Mouse (Mus musculus) forebrain, postnatal 0 days (tissue): Measurements from ENCODE around the gene Psmc6. TPM values are rescaled to one million over a fixed set of nuclear protein-coding genes. Genes with fewer than 3 reads are reported as not detected.

Experiments used
- ATAC-seq: fragments of 200-750 bp; cut with Nextera tagmentation; 2 replicates; pipeline ENCODE4 v1.8.0; 2017; ENCODE audit warnings: mild to moderate bottlenecking, moderate library complexity
- DNase-seq: peaks from one replicate; pipeline ENCODE4 v3.0.0-alpha.2; 2015
- H3K27ac ChIP-seq: fragments of 300-500 bp; sonication (generic); 2 replicates; pipeline ENCODE4 v1.5.1; 2014; ENCODE audit warnings: low read depth, mild to moderate bottlenecking, antibody characterized with exemption, low read length, moderate library complexity, mixed read lengths
- H3K27me3 ChIP-seq: fragments of 300-500 bp; sonication (generic); 2 replicates; pipeline ENCODE4 v1.6.1; 2014; ENCODE audit warnings: mild to moderate bottlenecking, low read length, mixed read lengths; ENCODE audit not compliant: insufficient read depth
- H3K36me3 ChIP-seq: fragments of 300-500 bp; sonication (generic); 2 replicates; pipeline ENCODE4 v1.6.1; 2014; ENCODE audit warnings: mild to moderate bottlenecking, moderate library complexity; ENCODE audit not compliant: insufficient read depth
- H3K4me1 ChIP-seq: fragments of 300-500 bp; sonication (generic); 2 replicates; pipeline ENCODE4 v1.6.1; 2014; ENCODE audit warnings: antibody characterized with exemption; ENCODE audit not compliant: insufficient read depth
- H3K4me2 ChIP-seq: fragments of 300-500 bp; sonication (generic); 2 replicates; pipeline ENCODE4 v1.6.1; 2014; ENCODE audit warnings: low read depth, mild to moderate bottlenecking, moderate library complexity
- H3K4me3 ChIP-seq: fragments of 300-500 bp; sonication (generic); 2 replicates; pipeline ENCODE4 v1.5.1; 2014; ENCODE audit warnings: low read depth, low read length, mixed read lengths
- H3K9ac ChIP-seq: fragments of 300-500 bp; sonication (generic); 2 replicates; pipeline ENCODE4 v1.6.1; 2014; ENCODE audit warnings: mild to moderate bottlenecking
- H3K9me3 ChIP-seq: fragments of 300-500 bp; sonication (generic); 2 replicates; pipeline ENCODE4 v1.6.1; 2016; ENCODE audit warnings: low read length
- CTCF ChIP-seq: sonication (generic); IDR thresholded peaks from 2 replicates; pipeline ENCODE4 v1.5.1; 2016; ENCODE audit warnings: antibody characterized with exemption, control low read depth, low read depth
- WGBS: fragments of 180-500 bp; shearing (Covaris S2); extraction: QIAGEN DNeasy Blood & Tissue Kit; methylation state at CpG from one replicate; pipeline ENCODE4 v1.1.7; 2014; 5-methylcytosine and 5-hydroxymethylcytosine counted together
- polyA plus RNA-seq: library from polyadenylated mRNA; unstranded; fragments of >200 nt; fragmentation: Nextera tagmentation; extraction: Ambion mirVana; gene quantifications from 2 replicates; pipeline ENCODE4 v1.2.1, GENCODE M21; 2015
- total RNA-seq: library from RNA; depleted of rRNA; stranded (reverse); fragments of >200 nt; gene quantifications from 2 replicates; pipeline ENCODE4 v1.2.3, GENCODE M21; 2014

The Psmc6 gene
- total and polyA plus RNA-seq, 2 experiments from 2014 or later, result 140 to 156 TPM

DNA sequence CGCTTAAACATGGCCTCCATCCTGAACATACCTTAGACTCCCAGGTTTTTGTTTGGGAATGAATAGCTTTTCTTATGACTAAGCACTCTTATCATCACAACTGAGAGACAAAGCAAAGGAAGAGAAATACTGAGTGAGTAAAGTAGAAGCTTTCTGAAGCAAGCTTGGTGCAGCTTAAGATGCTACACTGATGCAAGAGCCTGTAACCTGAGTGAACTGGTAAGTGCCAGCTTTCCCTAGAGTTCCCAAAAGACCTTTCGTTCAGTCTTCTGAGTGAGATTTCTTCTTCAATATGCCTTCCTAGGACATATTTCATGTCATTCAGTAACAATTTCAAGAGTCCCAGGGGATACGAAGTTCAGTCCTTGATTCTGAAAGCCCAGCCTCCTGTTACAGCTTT is 8.5 kb upstream of the Psmc6 start:
- no peak overlapping the region for H3K4me2 ChIP-seq
- H3K4me1 ChIP-seq, result peaks cover 10% of the 10 kb centered on the region; the same call in 1 of the 2 replicates
- no peak for TF ChIP-seq CTCF
- H3K27ac ChIP-seq, result no peak overlapping the region
- no peak for ATAC-seq
- DNase-seq, result no peak
- no peaks in the 10 kb centered on the region for H3K27me3 ChIP-seq
- WGBS, result 82% methylated on average over 3 of the region's 3 CpGs
- H3K9me3 ChIP-seq, result no peaks in the 10 kb centered on the region
- no peak overlapping the region for H3K9ac ChIP-seq
- H3K4me3 ChIP-seq, result no peak overlapping the region
- no peaks in the 10 kb centered on the region for H3K36me3 ChIP-seq

GRCm38 (mm10) chr14:45321622-45322021 is 8.0 kb upstream of the Psmc6 start:
- no peak for TF ChIP-seq CTCF
- H3K27ac ChIP-seq, result no peak overlapping the region
- H3K4me3 ChIP-seq, result no peak overlapping the region
- ATAC-seq (no peak), DNase-seq (no peak)
- no peak overlapping the region for H3K9ac ChIP-seq
- no peak overlapping the region for H3K4me2 ChIP-seq
- no peaks in the 10 kb centered on the region for H3K36me3 ChIP-seq
- no peaks in the 10 kb centered on the region for H3K27me3 ChIP-seq
- H3K4me1 ChIP-seq, result peaks cover 7% of the 10 kb centered on the region; the same call in 1 of the 2 replicates
- no peaks in the 10 kb centered on the region for H3K9me3 ChIP-seq
- WGBS, result 75% methylated on average over 5 of the region's 5 CpGs

DNA sequence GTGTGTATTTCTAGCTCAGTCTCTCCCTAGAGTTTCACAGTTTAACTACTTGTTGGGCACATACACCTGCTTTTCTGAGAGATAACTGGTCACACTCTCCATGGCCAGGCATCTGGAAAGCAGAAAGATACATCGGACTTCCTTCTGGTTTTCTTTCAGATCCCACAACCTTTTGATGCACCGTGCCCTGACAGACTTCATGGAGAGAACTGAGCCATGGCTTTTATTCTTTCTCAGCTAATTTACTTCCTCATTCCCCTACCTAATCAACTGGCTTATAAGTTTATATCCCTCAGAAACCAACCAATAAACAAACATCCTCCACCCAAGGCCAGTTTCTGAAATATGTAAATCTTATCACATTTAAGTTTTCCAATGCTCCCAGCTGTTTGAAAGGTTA is 7.1 kb upstream of the Psmc6 start:
- TF ChIP-seq CTCF, result no peak
- no peak overlapping the region for H3K4me2 ChIP-seq
- DNase-seq, result no peak
- H3K27me3 ChIP-seq, result no peaks in the 10 kb centered on the region
- no peak overlapping the region for H3K9ac ChIP-seq
- no peak overlapping the region for H3K4me3 ChIP-seq
- H3K4me1 ChIP-seq, result 0 out of 2 replicates have a peak, but pooled peaks cover 1% of the 10 kb centered on the region
- no peak for ATAC-seq
- H3K36me3 ChIP-seq, result no peaks in the 10 kb centered on the region
- H3K27ac ChIP-seq, result no peak overlapping the region
- WGBS, result 85% methylated on average over 2 of the region's 2 CpGs
- no peaks in the 10 kb centered on the region for H3K9me3 ChIP-seq

- no peak for TF ChIP-seq CTCF
- Histone ChIP-seq H3K4me2 (no peak overlapping the region), H3K27me3 (no peaks in the 10 kb centered on the region), H3K27ac (no peak overlapping the region), H3K9me3 (no peaks in the 10 kb centered on the region), H3K9ac (no peak overlapping the region), H3K4me1 (no peaks in the 10 kb centered on the region), H3K4me3 (no peak overlapping the region), H3K36me3 (no peaks in the 10 kb centered on the region)
- 91% methylated on average over 3 of the region's 3 CpGs for WGBS
- DNase-seq, result no peak
- no peak for ATAC-seq
These were observed 6.3 kb upstream of the Psmc6 start for GRCm38 (mm10) chr14:45323320-45323719.

DNA sequence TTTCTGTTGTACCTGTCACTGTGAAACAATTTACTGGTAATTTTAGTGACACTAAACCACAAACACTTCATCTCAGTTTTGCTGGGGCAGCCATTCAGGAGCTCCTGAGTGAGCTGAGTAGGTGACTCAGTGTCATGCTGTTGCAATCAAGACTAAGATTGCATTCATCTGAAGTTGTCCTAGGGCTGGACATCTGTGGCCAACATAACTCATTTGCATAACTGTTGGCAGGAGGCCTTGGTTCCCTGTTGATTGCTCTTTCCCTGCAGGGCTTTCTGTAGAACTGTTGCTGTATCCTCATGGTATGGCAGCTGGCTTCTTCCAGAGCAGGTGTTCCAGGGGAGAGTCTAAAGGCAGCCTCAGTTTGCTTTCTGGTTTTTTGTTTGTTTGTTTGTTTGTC is 4.1 kb upstream of the Psmc6 start:
- Histone ChIP-seq H3K27me3 (no peaks in the 10 kb centered on the region), H3K27ac (no peak overlapping the region), H3K9me3 (no peaks in the 10 kb centered on the region), H3K9ac (no peak overlapping the region), H3K4me2 (no peak overlapping the region), H3K4me1 (no peaks in the 10 kb centered on the region), H3K4me3 (no peak overlapping the region), H3K36me3 (no peaks in the 10 kb centered on the region)
- ATAC-seq (no peak), DNase-seq (peak; percentile 7)
- no peak for TF ChIP-seq CTCF

DNA sequence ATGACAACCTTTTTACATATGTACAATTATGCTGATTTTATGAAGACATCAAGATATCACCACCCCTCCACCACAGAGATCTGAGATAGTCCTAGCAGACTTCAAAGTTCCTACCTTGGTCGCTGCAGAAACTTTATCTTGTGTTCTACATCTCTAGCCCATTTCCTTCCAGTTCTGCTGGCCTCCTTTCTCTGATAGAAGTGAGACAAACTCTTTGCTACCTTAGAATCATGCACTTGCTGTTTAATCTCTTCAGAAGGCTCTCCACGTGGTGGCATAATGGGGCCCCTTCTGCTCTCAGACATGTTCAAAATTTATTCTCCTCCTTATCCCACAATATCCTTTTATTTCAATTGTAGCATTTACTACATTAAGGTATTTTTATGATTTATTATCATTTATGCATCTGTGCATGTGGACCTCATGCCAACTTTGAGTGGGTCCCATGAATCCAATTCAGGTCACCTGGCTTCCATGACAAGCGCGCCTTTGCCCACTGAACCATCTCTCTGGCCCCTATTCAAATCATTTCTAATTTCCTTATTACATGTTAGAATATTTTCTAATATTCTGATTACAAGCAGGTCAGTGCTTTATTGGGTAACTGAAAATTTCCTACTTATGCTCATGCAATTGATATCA is 1.4 kb upstream of the Psmc6 start:
- H3K9ac ChIP-seq, result no peak overlapping the region
- TF ChIP-seq CTCF, result no peak
- DNase-seq, result no peak
- H3K36me3 ChIP-seq, result peaks cover 18% of the 10 kb centered on the region
- H3K9me3 ChIP-seq, result no peaks in the 10 kb centered on the region
- WGBS, result 93% methylated on average over 4 of the region's 4 CpGs
- no peak for ATAC-seq
- H3K4me2 ChIP-seq, result no peak overlapping the region
- H3K27me3 ChIP-seq, result no peaks in the 10 kb centered on the region
- no peaks in the 10 kb centered on the region for H3K4me1 ChIP-seq
- no peak overlapping the region for H3K4me3 ChIP-seq
- H3K27ac ChIP-seq, result no peak overlapping the region

DNA sequence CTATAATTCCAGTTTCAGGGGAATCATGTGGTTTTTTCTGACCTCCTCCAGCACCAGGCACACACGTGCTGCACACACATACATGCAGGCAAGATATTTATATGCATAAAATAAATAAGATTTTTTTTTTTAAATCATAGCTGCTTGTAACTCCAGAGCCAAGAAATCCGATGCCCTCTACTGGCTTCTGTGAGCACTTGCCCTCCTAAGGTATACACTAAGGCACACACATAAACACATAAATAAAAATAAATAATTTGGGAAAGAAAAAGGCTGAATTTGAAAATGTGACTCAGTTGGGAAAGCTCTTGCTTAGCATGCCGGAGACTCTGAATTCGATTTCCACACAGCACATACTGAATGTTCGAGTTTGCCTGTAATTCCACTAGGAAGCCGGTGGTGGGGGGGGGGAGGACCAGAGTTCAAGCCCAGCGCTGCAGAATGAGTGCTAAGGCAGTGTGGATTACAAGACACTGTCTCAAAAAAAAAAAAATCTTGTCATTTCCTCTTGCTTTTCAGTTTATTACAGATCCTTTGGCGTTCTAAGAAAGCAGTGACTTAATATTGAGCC is 485 bp upstream of the Psmc6 start:
- Histone ChIP-seq H3K27me3 (no peaks in the 10 kb centered on the region), H3K4me1 (no peaks in the 10 kb centered on the region), H3K9ac (peak overlapping the region; percentile 44), H3K4me3 (peak overlapping the region; percentile 99), H3K9me3 (no peaks in the 10 kb centered on the region), H3K36me3 (peaks cover 22% of the 10 kb centered on the region), H3K27ac (peak overlapping the region; percentile 57), H3K4me2 (peak overlapping the region; percentile 68)
- TF ChIP-seq CTCF, result no peak
- DNase-seq (no peak), ATAC-seq (peak; percentile 59)
- WGBS, result 16% methylated on average over 8 of the region's 8 CpGs
